Mouse (Mus musculus) adrenal gland, postnatal 14 days (tissue): Measurements from ENCODE around the gene Pdxdc1. TPM values are rescaled to one million over a fixed set of nuclear protein-coding genes. Genes with fewer than 3 reads are reported as not detected.
"Not testable (repeated sequence)": the region's sequence is repeated elsewhere in the genome, so short reads cannot be mapped to it uniquely, and the experiment has no call there.

Experiments
- DNase-seq: peaks from one replicate; pipeline ENCODE4 v3.0.0; 2021; ENCODE audit warnings: mixed read lengths
- microRNA-seq, 2 experiments: library from miRNA; unstranded; fragments of <30 nt; microRNA quantifications; one replicate each; pipeline ENCODE4 v1.2.0; 2021
- total RNA-seq: library from RNA; stranded (reverse); gene quantifications from 2 replicates; pipeline ENCODE4 v1.2.3, GENCODE M21; 2021

The Pdxdc1 gene
- total RNA-seq, 1 experiment from 2014 or later = 82.3 TPM

DNA sequence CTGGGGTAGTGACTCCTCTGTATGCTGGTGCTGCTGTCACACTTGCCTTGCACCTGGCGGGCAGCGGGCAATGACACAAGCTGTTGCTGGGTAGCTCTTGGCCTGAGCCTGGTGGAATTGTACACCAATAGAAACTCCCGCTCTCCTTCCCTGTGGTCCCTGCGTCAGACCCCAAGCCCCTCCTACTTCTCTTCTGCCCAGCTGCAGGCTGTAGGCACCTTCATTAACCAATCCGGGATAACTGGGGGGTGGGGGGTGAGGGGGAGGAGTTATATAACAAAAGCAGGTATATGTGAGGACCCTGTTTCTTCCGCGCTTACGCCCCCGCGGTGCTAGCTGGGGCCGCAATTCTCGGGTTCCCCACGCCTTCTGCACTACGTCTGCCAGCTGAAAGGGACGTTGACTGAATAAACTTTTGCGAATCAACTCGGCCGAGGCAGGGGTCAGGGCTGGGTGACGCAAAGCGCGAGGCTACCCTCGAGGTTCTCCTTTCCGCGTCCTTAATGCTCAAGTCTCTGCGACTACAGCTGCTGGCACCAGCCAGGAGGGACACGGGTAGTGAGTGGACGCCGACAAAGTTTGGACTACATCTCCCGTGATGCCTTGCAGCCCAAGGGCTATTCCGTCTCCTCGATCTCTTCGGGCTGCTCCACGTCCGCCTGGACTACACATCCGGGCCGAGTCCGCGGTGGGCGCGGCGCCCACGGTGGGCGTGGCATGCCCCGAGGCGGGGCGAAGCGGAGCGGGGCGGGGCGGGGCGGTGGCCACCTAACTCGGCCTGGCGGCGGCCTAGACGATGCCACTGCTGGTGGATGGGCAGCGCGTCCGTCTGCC lies 84.2 kb downstream of the Pdxdc1 start, which contains the start of gene Ntan1:
Gene Ntan1, plus strand, starts transcription at position 286 of the 834 bp plus-strand sequence.
- DNase-seq = peak; percentile 98

GRCm38 (mm10) chr16:13813200-13813599 lies 89.7 kb downstream of the Pdxdc1 start:
- no peak for DNase-seq

DNA sequence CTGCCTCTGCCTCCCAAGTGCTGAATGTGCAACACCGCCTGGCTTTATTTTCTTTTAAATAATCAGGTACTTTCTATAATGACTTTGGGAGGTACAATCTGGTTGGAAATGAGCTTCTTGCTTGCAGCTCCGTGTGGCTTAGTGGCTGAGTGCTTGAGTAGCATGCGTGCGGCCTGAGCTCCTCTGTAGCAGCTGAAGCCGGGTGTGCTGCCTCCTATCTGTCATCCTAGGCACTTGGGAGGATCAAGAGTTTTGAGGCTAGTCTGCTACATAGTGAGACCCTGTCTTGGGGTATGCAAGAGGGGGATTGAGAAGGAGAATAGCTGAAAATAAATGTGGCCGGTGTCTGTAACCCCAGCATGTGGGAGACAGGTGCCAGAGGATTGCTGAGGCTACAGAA lies 90.8 kb downstream of the Pdxdc1 start:
- no peak for DNase-seq

GRCm38 (mm10) chr16:13808410-13808809 lies 94.5 kb downstream of the Pdxdc1 start:
- no peak for DNase-seq

DNA sequence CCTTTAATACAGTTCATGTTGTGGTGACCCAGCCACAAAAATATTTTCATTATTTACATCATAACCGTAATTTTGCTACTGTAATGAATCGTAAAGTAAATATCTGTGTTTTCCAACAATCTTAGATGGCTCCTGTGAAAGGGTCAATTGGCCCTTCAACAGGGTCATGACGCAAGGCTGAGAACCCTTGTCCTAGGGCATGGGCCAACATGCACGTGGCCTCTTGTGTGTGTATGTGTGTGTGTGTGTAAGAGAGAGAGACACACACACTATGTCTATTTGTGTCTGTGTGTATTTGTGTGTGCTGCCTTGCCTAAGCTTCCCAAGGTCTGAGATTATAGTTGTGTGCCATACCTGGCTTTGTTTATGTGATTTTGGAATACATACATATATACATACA lies 95.3 kb downstream of the Pdxdc1 start:
- DNase-seq = no peak

DNA sequence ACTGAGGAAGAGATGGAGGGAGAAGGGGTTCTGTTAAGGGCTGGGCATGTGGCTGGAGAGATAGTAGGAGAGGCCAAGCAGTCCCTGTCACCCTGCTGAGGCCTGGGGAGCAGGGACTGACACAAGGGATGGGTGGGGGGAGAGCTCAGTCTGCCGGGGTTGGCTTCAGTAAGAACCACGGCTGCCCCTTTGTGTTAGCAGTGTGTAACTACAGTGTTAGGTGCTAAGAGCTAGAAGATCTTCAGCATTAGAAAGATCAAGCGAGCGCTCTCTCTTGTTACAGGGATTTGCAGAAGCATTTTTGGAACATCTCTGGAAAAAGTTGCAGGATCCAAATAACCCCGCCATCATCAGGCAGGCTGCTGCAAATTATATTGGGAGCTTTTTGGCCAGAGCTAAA lies 98.3 kb downstream of the Pdxdc1 start:
- no peak for DNase-seq

- no peak for DNase-seq
Measured at GRCm38 (mm10) chr16:13801231-13801630, 101.7 kb downstream of the Pdxdc1 start.

- DNase-seq = no peak
Measured at GRCm38 (mm10) chr16:13796746-13797175, 106.2 kb downstream of the Pdxdc1 start.

- DNase-seq = not testable (repeated sequence)
Measured at GRCm38 (mm10) chr16:13793441-13793840, 109.5 kb downstream of the Pdxdc1 start.

DNA sequence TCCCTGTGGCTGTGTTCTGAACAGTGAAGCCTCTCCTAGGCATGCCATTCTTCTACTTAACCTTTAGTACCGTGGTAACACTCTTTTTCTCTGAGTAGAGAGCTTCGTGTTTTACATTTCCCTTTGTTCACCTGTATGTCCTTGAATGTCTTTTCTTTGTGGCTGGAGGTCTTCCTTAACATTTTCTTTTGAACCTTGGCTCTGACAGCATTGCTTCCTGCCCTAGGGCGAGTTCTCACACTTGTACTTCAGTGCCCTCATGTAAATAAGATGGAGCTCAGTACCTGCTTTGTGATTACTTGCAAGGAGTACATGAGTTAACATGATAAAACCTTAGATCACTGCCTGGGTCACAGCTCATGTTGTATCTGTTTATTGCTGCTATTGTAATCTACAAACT lies 117.0 kb downstream of the Pdxdc1 start:
- no peak for DNase-seq

Small RNA genes within 50 kb of the gene (microRNA-seq; reads per million reads assigned to microRNA genes)
- 0 reads per million in 2 experiments for gene Gm27734

Other genes with a start within 250 kb of the Pdxdc1 start
- 34.1 and 34.6 TPM in 2 replicates for gene Parn, start 235.0 kb downstream of the Pdxdc1 start, total RNA-seq
- 56.5 and 58.6 TPM in 2 replicates for gene Bfar, start 231.3 kb downstream of the Pdxdc1 start, total RNA-seq
- gene 3110001I22Rik, start 231.2 kb downstream of the Pdxdc1 start, total RNA-seq = 6.3 and 8.5 TPM in 2 replicates
- gene Pla2g10, start 172.1 kb downstream of the Pdxdc1 start, total RNA-seq = not detected in 2 replicates
- 40.4 and 43.9 TPM in 2 replicates for gene Rrn3, start 122.4 kb downstream of the Pdxdc1 start, total RNA-seq
- 65.9 and 72.1 TPM in 2 replicates for gene Ntan1, start 84.3 kb downstream of the Pdxdc1 start, total RNA-seq
- gene Mpv17l, start within 50 bp of the Pdxdc1 start, total RNA-seq = 5.2 and 6.2 TPM in 2 replicates
- gene 2900011O08Rik, start 83.5 kb upstream of the Pdxdc1 start, total RNA-seq = 1.4 TPM in 2 replicates
- gene Ifitm7, start 83.8 kb upstream of the Pdxdc1 start, total RNA-seq = 0.38 and 0.44 TPM in 2 replicates